Mouse (Mus musculus) liver, embryonic 14.5 days (tissue): Measurements from ENCODE around the gene Srxn1.

Source experiments
- CTCF ChIP-seq: IDR thresholded peaks from 2 replicates; pipeline ENCODE4 v1.5.1; 2016; ENCODE audit warnings: antibody characterized with exemption, low read depth, control low read depth
- EP300 ChIP-seq: IDR thresholded peaks from 2 replicates; pipeline ENCODE4 v1.6.1; 2016; ENCODE audit warnings: antibody characterized with exemption, low read depth

- TF ChIP-seq CTCF (no peak), EP300 (no peak)
These were observed 5.8 kb upstream of the Srxn1 start for GRCm38 (mm10) chr2:152099538-152099937.
